Mouse (Mus musculus) C2C12 (cell line): ENCODE data around the gene Il3. TPM values are rescaled to one million over a fixed set of nuclear protein-coding genes. Genes with fewer than 3 reads are reported as not detected.

ENCODE experiments used
- H3K27me3 ChIP-seq: one replicate; pipeline ENCODE4 v1.6.1; 2011; ENCODE audit not compliant: control insufficient read depth, insufficient read depth, insufficient read length
- H3K36me3 ChIP-seq: one replicate; pipeline ENCODE4 v1.6.1; 2011; ENCODE audit not compliant: control insufficient read depth, insufficient read depth
- H3K4me3 ChIP-seq: one replicate; pipeline ENCODE4 v1.5.1; 2011; ENCODE audit warnings: mild to moderate bottlenecking, control low read depth; ENCODE audit not compliant: poor library complexity, insufficient read depth, severe bottlenecking
- H3K79me2 ChIP-seq: one replicate; pipeline ENCODE4 v1.6.1; 2011; ENCODE audit not compliant: control insufficient read depth, insufficient read depth
- H3K79me3 ChIP-seq: one replicate; pipeline ENCODE4 v1.6.1; 2011; ENCODE audit warnings: low read depth, control low read depth
- H3ac ChIP-seq: one replicate; pipeline ENCODE3; 2011; ENCODE audit warnings: low read depth; ENCODE audit not compliant: control insufficient read depth, insufficient read length
- CEBPB ChIP-seq: IDR thresholded peaks from one replicate; pipeline ENCODE4 v1.6.1; 2011; ENCODE audit warnings: low read depth, mild to moderate bottlenecking, control low read depth, moderate library complexity
- CTCF ChIP-seq: IDR thresholded peaks from one replicate; pipeline ENCODE4 v1.5.1; 2011; ENCODE audit not compliant: control insufficient read depth, insufficient read depth, insufficient read length
- FOSL1 ChIP-seq: IDR thresholded peaks from one replicate; pipeline ENCODE4 v1.8.0; 2011; ENCODE audit warnings: mild to moderate bottlenecking, low read length; ENCODE audit not compliant: poor library complexity, insufficient read depth, severe bottlenecking
- MAX ChIP-seq: IDR thresholded peaks from one replicate; pipeline ENCODE4 v1.6.1; 2011; ENCODE audit warnings: mild to moderate bottlenecking, control low read depth
- MYOD1 ChIP-seq: IDR thresholded peaks from one replicate; pipeline ENCODE4 v1.6.1; 2011; ENCODE audit warnings: low read depth; ENCODE audit not compliant: control insufficient read depth, insufficient read length
- MYOG ChIP-seq: IDR thresholded peaks from one replicate; pipeline ENCODE4 v1.6.1; 2011; ENCODE audit not compliant: control insufficient read depth, insufficient read length; ENCODE audit errors: extremely low read depth
- USF1 ChIP-seq: IDR thresholded peaks from one replicate; pipeline ENCODE4 v1.6.1; 2011; ENCODE audit warnings: low read depth, mild to moderate bottlenecking, control low read depth, moderate library complexity
- polyA plus RNA-seq: library from polyadenylated mRNA; unstranded; fragments of >200 nt; fragmentation: generic; extraction: Trizol; gene quantifications from one replicate; pipeline ENCODE4 v1.2.1, GENCODE M21; 2012; ENCODE audit warnings: missing spikeins

The Il3 gene
- polyA plus RNA-seq, 1 experiment = not detected

- Histone ChIP-seq H3K79me2 (no peaks in the 10 kb centered on the region), H3K4me3 (no peak overlapping the region), H3K79me3 (no peaks in the 10 kb centered on the region), H3K36me3 (no peaks in the 10 kb centered on the region), H3K27me3 (no peaks in the 10 kb centered on the region), H3ac (no peak overlapping the region)
- no peak for TF ChIP-seq CTCF
- TF ChIP-seq MYOD1 = no peak
- no peak for TF ChIP-seq USF1
- no peak for TF ChIP-seq MYOG
- TF ChIP-seq FOSL1 = no peak
- TF ChIP-seq MAX = no peak
- TF ChIP-seq CEBPB = no peak
Observed at GRCm38 (mm10) chr11:54312021-54312420, 44.9 kb upstream of the Il3 start.

GRCm38 (mm10) chr11:54310588-54310987 is 43.5 kb upstream of the Il3 start:
- TF ChIP-seq MAX (no peak), USF1 (no peak)
- Histone ChIP-seq H3K36me3 (no peaks in the 10 kb centered on the region), H3K27me3 (no peaks in the 10 kb centered on the region), H3K79me2 (no peaks in the 10 kb centered on the region), H3ac (no peak overlapping the region), H3K4me3 (no peak overlapping the region), H3K79me3 (no peaks in the 10 kb centered on the region)

DNA sequence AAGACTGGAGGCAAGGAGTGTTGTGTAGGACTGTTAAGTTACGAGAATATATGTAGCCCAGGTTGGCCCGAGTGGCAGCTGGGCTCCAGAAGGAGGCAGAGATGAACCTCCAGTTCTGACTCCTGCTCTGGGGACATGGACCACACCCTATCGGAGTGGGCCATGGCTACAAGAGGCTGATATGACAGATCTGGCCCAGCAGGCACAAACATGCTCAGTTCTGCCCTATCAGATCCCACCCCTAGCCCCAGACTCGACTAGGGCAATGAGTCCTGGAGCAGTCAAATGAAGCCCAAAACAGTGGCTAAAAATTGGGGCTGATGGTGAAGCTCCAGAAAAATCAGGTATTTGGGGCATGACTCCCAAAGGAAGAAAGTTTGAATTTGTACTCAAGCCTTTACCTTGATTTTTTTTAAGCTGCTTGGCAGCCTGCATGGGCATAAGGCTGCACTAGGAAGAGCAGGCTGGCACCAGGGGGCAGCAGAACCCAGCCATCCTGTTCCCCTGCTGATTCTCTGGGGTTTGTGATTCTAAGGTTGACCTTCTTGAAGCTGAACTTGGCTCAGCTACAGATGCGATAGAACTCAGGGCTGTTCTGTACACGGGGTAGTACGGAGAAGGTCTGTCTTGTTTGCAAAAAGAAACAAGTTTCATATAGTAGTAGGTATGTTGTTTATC is 40.2 kb upstream of the Il3 start:
- Histone ChIP-seq H3K79me3 (no peaks in the 10 kb centered on the region), H3K79me2 (no peaks in the 10 kb centered on the region), H3K36me3 (no peaks in the 10 kb centered on the region), H3ac (no peak overlapping the region), H3K4me3 (no peak overlapping the region), H3K27me3 (peaks cover 4% of the 10 kb centered on the region)
- no peak for TF ChIP-seq CEBPB
- peak; percentile 69 for TF ChIP-seq CTCF

DNA sequence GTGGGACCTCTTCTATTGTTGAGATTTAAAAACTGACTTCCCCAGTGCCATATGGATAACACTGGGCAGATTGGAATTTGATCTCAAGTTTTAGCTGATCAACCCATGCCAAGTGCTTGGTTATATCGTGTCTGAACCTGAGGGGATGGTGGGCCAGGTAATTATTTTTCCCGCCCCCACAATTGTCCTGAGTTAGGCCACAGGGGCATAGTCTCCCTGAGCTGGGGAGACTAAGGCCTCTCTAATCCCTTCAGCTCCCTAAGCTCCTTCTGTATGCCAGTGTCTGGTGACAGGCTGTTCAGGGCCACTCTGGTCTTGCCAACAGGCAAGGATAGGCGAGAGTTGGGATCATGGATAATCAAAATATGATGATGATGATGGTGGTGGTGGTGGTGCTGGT is 38.3 kb upstream of the Il3 start:
- Histone ChIP-seq H3K27me3 (peaks cover 4% of the 10 kb centered on the region), H3K79me2 (no peaks in the 10 kb centered on the region), H3K79me3 (no peaks in the 10 kb centered on the region), H3K4me3 (no peak overlapping the region), H3K36me3 (no peaks in the 10 kb centered on the region), H3ac (no peak overlapping the region)
- TF ChIP-seq CTCF = no peak
- no peak for TF ChIP-seq MYOD1
- TF ChIP-seq MYOG = no peak
- no peak for TF ChIP-seq USF1

DNA sequence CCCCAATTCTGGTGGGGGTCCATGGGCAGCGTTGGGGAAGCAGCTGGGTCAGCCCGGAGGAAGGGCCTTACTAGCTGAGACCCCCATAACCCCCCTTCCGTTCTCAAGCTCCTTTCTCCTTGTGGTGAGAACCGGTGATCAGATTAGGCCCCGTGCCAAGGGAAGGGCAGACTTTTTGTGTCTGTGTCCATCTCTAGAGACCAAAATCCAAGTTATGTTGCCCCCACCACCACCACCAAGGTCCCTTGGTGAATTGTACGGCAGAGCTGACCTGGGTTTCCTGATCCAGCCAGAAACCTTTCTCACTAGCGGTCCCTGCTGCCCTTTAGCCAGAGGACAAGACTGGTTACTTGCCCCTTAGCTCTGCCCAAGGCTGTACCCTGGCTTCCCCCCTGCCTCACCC is 37.4 kb upstream of the Il3 start:
- no peaks in the 10 kb centered on the region for H3K36me3 ChIP-seq
- no peak overlapping the region for H3ac ChIP-seq
- H3K79me3 ChIP-seq = no peaks in the 10 kb centered on the region
- no peaks in the 10 kb centered on the region for H3K79me2 ChIP-seq
- no peak for TF ChIP-seq MYOG
- no peak for TF ChIP-seq CTCF
- no peak for TF ChIP-seq CEBPB
- TF ChIP-seq MAX = no peak
- TF ChIP-seq MYOD1 = no peak
- TF ChIP-seq USF1 = no peak
- no peak for TF ChIP-seq FOSL1
- H3K4me3 ChIP-seq = no peak overlapping the region
- H3K27me3 ChIP-seq = peaks cover 4% of the 10 kb centered on the region

- H3K79me2 ChIP-seq = no peaks in the 10 kb centered on the region
- H3ac ChIP-seq = no peak within 1 kb of the TSS
- TF ChIP-seq MAX = no peak
- TF ChIP-seq MYOG = no peak
- TF ChIP-seq USF1 = no peak
- TF ChIP-seq CEBPB = no peak
- TF ChIP-seq FOSL1 = no peak
- no peak for TF ChIP-seq CTCF
- no peak for TF ChIP-seq MYOD1
- H3K36me3 ChIP-seq = no peaks in the 10 kb centered on the region
- H3K4me3 ChIP-seq = no peak within 1 kb of the TSS
- H3K79me3 ChIP-seq = no peaks in the 10 kb centered on the region
- peaks cover 4% of the 10 kb centered on the region for H3K27me3 ChIP-seq
Observed at GRCm38 (mm10) chr11:54303728-54304470, 36.8 kb upstream of the Il3 start, which contains the start of gene Acsl6. Acsl6 (plus strand) TSS chr11:54303798.
